Mouse (Mus musculus) heart, embryonic 13.5 days (tissue): ENCODE measurements around the gene Slc5a11. TPM values are rescaled to one million over a fixed set of nuclear protein-coding genes. Genes with fewer than 3 reads are reported as not detected.

Source experiments
- ATAC-seq: fragments of 200-750 bp; cut with Nextera tagmentation; 2 replicates; pipeline ENCODE4 v1.8.0; 2017; ENCODE audit warnings: moderate TSS enrichment; ENCODE audit not compliant: insufficient number of reproducible peaks, low FRiP score, low TSS enrichment; ENCODE audit errors: extremely low read depth
- H3K27ac ChIP-seq: fragments of 300-500 bp; sonication (generic); replicated peaks from 2 replicates; pipeline ENCODE4 v1.5.1; 2015; ENCODE audit warnings: moderate library complexity, mild to moderate bottlenecking, inconsistent platforms
- H3K27me3 ChIP-seq: fragments of 300-500 bp; sonication (generic); replicated peaks from 2 replicates; pipeline ENCODE4 v1.6.1; 2015; ENCODE audit warnings: mild to moderate bottlenecking, inconsistent platforms
- H3K36me3 ChIP-seq: fragments of 300-500 bp; sonication (generic); 2 replicates; pipeline ENCODE4 v1.6.1; 2015; ENCODE audit warnings: mild to moderate bottlenecking, inconsistent platforms
- H3K4me1 ChIP-seq: fragments of 300-500 bp; sonication (generic); 2 replicates; pipeline ENCODE4 v1.6.1; 2015; ENCODE audit warnings: inconsistent platforms
- H3K4me2 ChIP-seq: fragments of 300-500 bp; sonication (generic); 2 replicates; pipeline ENCODE4 v1.6.1; 2015; ENCODE audit warnings: inconsistent platforms, mild to moderate bottlenecking, moderate library complexity
- H3K4me3 ChIP-seq: fragments of 300-500 bp; sonication (generic); 2 replicates; pipeline ENCODE4 v1.5.1; 2015; ENCODE audit warnings: moderate library complexity, mild to moderate bottlenecking, inconsistent platforms
- H3K9ac ChIP-seq: fragments of 300-500 bp; sonication (generic); 2 replicates; pipeline ENCODE4 v1.6.1; 2015; ENCODE audit warnings: inconsistent platforms, mild to moderate bottlenecking, moderate library complexity
- H3K9me3 ChIP-seq: fragments of 300-500 bp; sonication (generic); 2 replicates; pipeline ENCODE4 v1.6.1; 2016; ENCODE audit warnings: inconsistent platforms
- WGBS: fragments of 180-500 bp; shearing (Covaris S2); methylation state at CpG from one replicate; pipeline ENCODE4 v1.1.7; 2015; ENCODE audit warnings: mixed read lengths; 5-methylcytosine and 5-hydroxymethylcytosine counted together
- polyA plus RNA-seq: library from polyadenylated mRNA; unstranded; fragments of >200 nt; fragmentation: Nextera tagmentation; extraction: Ambion mirVana; gene quantifications from 2 replicates; pipeline ENCODE4 v1.2.1, GENCODE M21; 2015

Slc5a11 gene
- polyA plus RNA-seq, 1 experiment from 2014 or later, result 0.28 TPM

- Histone ChIP-seq H3K36me3 (peaks cover 73% of the 10 kb centered on the region), H3K27me3 (no peaks in the 10 kb centered on the region)
- 92% methylated on average over 5 of the region's 5 CpGs for WGBS
Observed at GRCm38 (mm10) chr7:123285896-123286295, 71.3 kb downstream of the Slc5a11 start.

GRCm38 (mm10) chr7:123287903-123288302 lies 73.3 kb downstream of the Slc5a11 start:
- no peak for ATAC-seq
- H3K36me3 ChIP-seq, result peaks cover 78% of the 10 kb centered on the region
- H3K9ac ChIP-seq, result no peak overlapping the region

More at GRCm38 (mm10) chr7:123285896-123286295, 71.3 kb downstream of the Slc5a11 start:
- Histone ChIP-seq H3K9ac (no peak overlapping the region), H3K4me1 (peaks cover 14% of the 10 kb centered on the region), H3K4me2 (no peak overlapping the region), H3K4me3 (no peak overlapping the region), H3K27ac (no peak overlapping the region), H3K9me3 (no peaks in the 10 kb centered on the region)
- no peak for ATAC-seq

GRCm38 (mm10) chr7:123289176-123289575 lies 74.6 kb downstream of the Slc5a11 start:
- no peak for ATAC-seq
- Histone ChIP-seq H3K9ac (no peak overlapping the region), H3K36me3 (peaks cover 87% of the 10 kb centered on the region), H3K4me1 (peaks cover 31% of the 10 kb centered on the region), H3K27me3 (no peaks in the 10 kb centered on the region), H3K4me3 (no peak overlapping the region), H3K4me2 (no peak overlapping the region), H3K27ac (no peak overlapping the region), H3K9me3 (no peaks in the 10 kb centered on the region)
- 70% methylated on average over 4 of the region's 4 CpGs for WGBS

More at GRCm38 (mm10) chr7:123287903-123288302, 73.3 kb downstream of the Slc5a11 start:
- no peaks in the 10 kb centered on the region for H3K9me3 ChIP-seq
- no peak overlapping the region for H3K4me3 ChIP-seq
- no peak overlapping the region for H3K27ac ChIP-seq
- H3K4me2 ChIP-seq, result no peak overlapping the region
- no peaks in the 10 kb centered on the region for H3K27me3 ChIP-seq
- H3K4me1 ChIP-seq, result peaks cover 27% of the 10 kb centered on the region
- WGBS, result 75% methylated on average over 3 of the region's 3 CpGs

GRCm38 (mm10) chr7:123291942-123292341 lies 77.4 kb downstream of the Slc5a11 start:
- no peaks in the 10 kb centered on the region for H3K27me3 ChIP-seq
- no peak overlapping the region for H3K4me3 ChIP-seq
- H3K9me3 ChIP-seq, result no peaks in the 10 kb centered on the region
- no peak for ATAC-seq
- no peak overlapping the region for H3K9ac ChIP-seq
- no peak overlapping the region for H3K27ac ChIP-seq
- H3K4me1 ChIP-seq, result peaks cover 21% of the 10 kb centered on the region
- H3K36me3 ChIP-seq, result peaks cover 90% of the 10 kb centered on the region
- no peak overlapping the region for H3K4me2 ChIP-seq
- 73% methylated on average over 8 of the region's 8 CpGs for WGBS

GRCm38 (mm10) chr7:123293898-123294297 lies 79.3 kb downstream of the Slc5a11 start:
- 90% methylated on average over 7 of the region's 7 CpGs for WGBS
- no peaks in the 10 kb centered on the region for H3K9me3 ChIP-seq

GRCm38 (mm10) chr7:123295423-123295822 lies 80.8 kb downstream of the Slc5a11 start:
- WGBS, result 83% methylated on average over 7 of the region's 7 CpGs
- no peaks in the 10 kb centered on the region for H3K27me3 ChIP-seq
- peaks cover 43% of the 10 kb centered on the region for H3K4me1 ChIP-seq
- ATAC-seq, result no peak
- H3K4me3 ChIP-seq, result no peak overlapping the region
- H3K4me2 ChIP-seq, result no peak overlapping the region
- no peak overlapping the region for H3K27ac ChIP-seq
- no peaks in the 10 kb centered on the region for H3K9me3 ChIP-seq
- no peak overlapping the region for H3K9ac ChIP-seq
- H3K36me3 ChIP-seq, result peaks cover 85% of the 10 kb centered on the region

More at GRCm38 (mm10) chr7:123293898-123294297, 79.3 kb downstream of the Slc5a11 start:
- Histone ChIP-seq H3K36me3 (peaks cover 86% of the 10 kb centered on the region), H3K9ac (no peak overlapping the region), H3K4me2 (no peak overlapping the region), H3K27me3 (no peaks in the 10 kb centered on the region), H3K4me3 (no peak overlapping the region), H3K4me1 (peaks cover 38% of the 10 kb centered on the region), H3K27ac (no peak overlapping the region)
- no peak for ATAC-seq

- H3K4me3 ChIP-seq, result no peak overlapping the region
- no peak overlapping the region for H3K27ac ChIP-seq
- H3K27me3 ChIP-seq, result no peaks in the 10 kb centered on the region
- no peak for ATAC-seq
- no peaks in the 10 kb centered on the region for H3K9me3 ChIP-seq
- no peak overlapping the region for H3K4me2 ChIP-seq
- WGBS, result 87% methylated on average over 6 of the region's 6 CpGs
- no peak overlapping the region for H3K9ac ChIP-seq
- H3K36me3 ChIP-seq, result peaks cover 81% of the 10 kb centered on the region
- H3K4me1 ChIP-seq, result peaks cover 43% of the 10 kb centered on the region
Observed at GRCm38 (mm10) chr7:123296097-123296496, 81.5 kb downstream of the Slc5a11 start.

- Histone ChIP-seq H3K27me3 (no peaks in the 10 kb centered on the region), H3K9me3 (no peaks in the 10 kb centered on the region), H3K9ac (no peak overlapping the region), H3K4me1 (peaks cover 27% of the 10 kb centered on the region), H3K4me2 (peak overlapping the region; percentile 7; the same call in 1 of the 2 replicates), H3K36me3 (peaks cover 78% of the 10 kb centered on the region), H3K27ac (peak overlapping the region; percentile 80), H3K4me3 (no peak overlapping the region)
- WGBS, result 20% methylated on average over 3 of the region's 3 CpGs
- no peak for ATAC-seq
Observed at GRCm38 (mm10) chr7:123298225-123298624, 83.6 kb downstream of the Slc5a11 start.

GRCm38 (mm10) chr7:123300258-123300657 lies 85.7 kb downstream of the Slc5a11 start:
- Histone ChIP-seq H3K27me3 (no peaks in the 10 kb centered on the region), H3K4me3 (no peak overlapping the region), H3K9me3 (no peaks in the 10 kb centered on the region), H3K9ac (no peak overlapping the region), H3K4me1 (peaks cover 22% of the 10 kb centered on the region), H3K4me2 (no peak overlapping the region), H3K36me3 (peaks cover 78% of the 10 kb centered on the region), H3K27ac (no peak overlapping the region)
- ATAC-seq, result no peak
- 76% methylated on average over 3 of the region's 3 CpGs for WGBS

- 82% methylated on average over 2 of the region's 2 CpGs for WGBS
- no peaks in the 10 kb centered on the region for H3K27me3 ChIP-seq
- H3K4me3 ChIP-seq, result no peak overlapping the region
- no peak for ATAC-seq
- no peaks in the 10 kb centered on the region for H3K4me1 ChIP-seq
- H3K36me3 ChIP-seq, result peaks cover 86% of the 10 kb centered on the region
- H3K4me2 ChIP-seq, result no peak overlapping the region
- no peak overlapping the region for H3K27ac ChIP-seq
- no peak overlapping the region for H3K9ac ChIP-seq
- H3K9me3 ChIP-seq, result no peaks in the 10 kb centered on the region
Observed at GRCm38 (mm10) chr7:123305397-123305796, 90.8 kb downstream of the Slc5a11 start.

GRCm38 (mm10) chr7:123307236-123307635 lies 92.7 kb downstream of the Slc5a11 start:
- Histone ChIP-seq H3K9me3 (no peaks in the 10 kb centered on the region), H3K4me3 (no peak overlapping the region), H3K4me2 (no peak overlapping the region), H3K27me3 (no peaks in the 10 kb centered on the region), H3K9ac (no peak overlapping the region), H3K27ac (no peak overlapping the region), H3K36me3 (peaks cover 98% of the 10 kb centered on the region), H3K4me1 (no peaks in the 10 kb centered on the region)
- no peak for ATAC-seq
- 95% methylated on average over 8 of the region's 8 CpGs for WGBS

GRCm38 (mm10) chr7:123307887-123308558 lies 93.4 kb downstream of the Slc5a11 start:
- 93% methylated on average over 4 of the region's 4 CpGs for WGBS
- Histone ChIP-seq H3K4me1 (no peaks in the 10 kb centered on the region), H3K27ac (no peak overlapping the region), H3K9ac (no peak overlapping the region), H3K9me3 (no peaks in the 10 kb centered on the region), H3K4me2 (no peak overlapping the region), H3K4me3 (no peak overlapping the region), H3K27me3 (no peaks in the 10 kb centered on the region), H3K36me3 (peaks cover 98% of the 10 kb centered on the region)
- ATAC-seq, result no peak
